Mouse (Mus musculus): ENCODE data around the gene Rapgef4.
"Not testable (repeated sequence)": the region's sequence is repeated elsewhere in the genome, so short reads cannot be mapped to it uniquely, and the experiment has no call there.

The Rapgef4 gene

GRCm38 (mm10) chr2:72117138-72118011 is 136.3 kb downstream of the Rapgef4 start:
- DNase-seq (ENCODE audit: low spot score) = no peak

GRCm38 (mm10) chr2:72120211-72120610 is 139.2 kb downstream of the Rapgef4 start:
- no peak for DNase-seq (ENCODE audit: low spot score)

GRCm38 (mm10) chr2:72122410-72123223 is 141.6 kb downstream of the Rapgef4 start:
- no peak for DNase-seq (ENCODE audit: low spot score)

GRCm38 (mm10) chr2:72123851-72124250 is 142.8 kb downstream of the Rapgef4 start:
- DNase-seq (ENCODE audit: low spot score) = no peak

DNA sequence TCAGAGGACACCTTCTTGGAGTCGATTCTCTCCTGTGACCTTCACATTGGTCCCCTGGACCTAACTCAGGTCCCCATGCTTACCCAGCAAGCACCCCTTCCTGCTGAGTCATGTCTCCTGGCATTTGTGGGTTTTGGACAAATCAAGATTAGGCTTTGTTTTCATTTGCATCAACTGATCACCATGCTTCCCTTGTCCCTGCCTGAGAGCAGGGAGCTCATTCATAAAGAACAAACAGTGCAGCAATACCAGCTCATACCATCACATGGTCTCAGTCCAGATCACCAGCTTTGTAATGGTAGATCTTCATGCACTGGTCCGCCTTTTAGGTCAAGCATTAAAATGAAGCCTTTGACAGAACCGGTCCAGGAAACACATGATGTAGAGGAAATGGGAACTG is 144.7 kb downstream of the Rapgef4 start:
- no peak for DNase-seq (ENCODE audit: low spot score)

GRCm38 (mm10) chr2:72126411-72126810 is 145.4 kb downstream of the Rapgef4 start:
- DNase-seq (ENCODE audit: low spot score) = no peak

GRCm38 (mm10) chr2:72129612-72130311 is 148.7 kb downstream of the Rapgef4 start:
- DNase-seq (ENCODE audit: low spot score) = no peak

GRCm38 (mm10) chr2:72132222-72132621 is 151.2 kb downstream of the Rapgef4 start:
- DNase-seq (ENCODE audit: low spot score) = no peak

GRCm38 (mm10) chr2:72136045-72136444 is 155.0 kb downstream of the Rapgef4 start:
- DNase-seq (ENCODE audit: low spot score) = no peak

DNA sequence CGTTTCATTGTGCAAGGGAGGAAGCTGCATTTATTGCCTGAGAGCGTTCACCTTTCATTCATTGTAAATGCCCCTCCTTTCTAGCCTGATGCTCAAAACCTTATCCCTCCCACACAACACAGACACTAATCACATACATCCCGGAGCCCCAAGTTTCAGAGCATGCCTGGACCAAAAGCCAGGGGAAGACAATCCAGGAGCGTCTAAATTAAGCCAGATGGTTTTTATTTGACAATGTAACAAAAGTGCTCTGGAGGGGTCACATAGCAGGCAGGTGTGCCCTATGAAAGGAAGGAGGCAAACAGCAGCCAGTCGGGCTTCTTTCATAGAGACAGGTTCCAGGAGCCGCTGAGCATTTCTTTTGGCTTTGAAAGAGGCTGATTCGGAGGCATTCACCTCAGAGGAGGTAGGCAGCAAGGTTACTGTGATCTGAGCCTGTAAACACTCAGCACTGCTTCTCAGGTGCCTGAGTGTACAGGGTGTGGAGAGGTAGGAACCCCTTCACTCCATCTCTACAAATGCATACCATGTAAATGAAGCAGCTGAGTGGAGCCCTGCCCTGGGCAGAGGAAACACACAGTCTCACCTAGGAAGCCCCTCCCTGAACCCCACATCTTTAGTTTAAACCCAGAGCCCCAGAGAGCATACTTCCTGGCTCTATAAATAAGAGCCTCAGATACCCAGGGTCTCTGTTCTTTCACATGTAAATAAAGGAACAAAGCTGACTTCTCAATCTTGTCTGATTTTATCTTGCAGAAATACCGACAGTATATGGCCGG is 155.6 kb downstream of the Rapgef4 start:
- DNase-seq (ENCODE audit: low spot score) = no peak

GRCm38 (mm10) chr2:72139863-72140845 is 159.1 kb downstream of the Rapgef4 start:
- DNase-seq (ENCODE audit: low spot score) = no peak

GRCm38 (mm10) chr2:72141091-72141490 is 160.1 kb downstream of the Rapgef4 start:
- no peak for DNase-seq (ENCODE audit: low spot score)

- DNase-seq (ENCODE audit: low spot score) = not testable (repeated sequence)
These were observed 160.7 kb downstream of the Rapgef4 start for GRCm38 (mm10) chr2:72141732-72142131.

GRCm38 (mm10) chr2:72143413-72143812 is 162.4 kb downstream of the Rapgef4 start:
- DNase-seq (ENCODE audit: low spot score) = no peak

DNA sequence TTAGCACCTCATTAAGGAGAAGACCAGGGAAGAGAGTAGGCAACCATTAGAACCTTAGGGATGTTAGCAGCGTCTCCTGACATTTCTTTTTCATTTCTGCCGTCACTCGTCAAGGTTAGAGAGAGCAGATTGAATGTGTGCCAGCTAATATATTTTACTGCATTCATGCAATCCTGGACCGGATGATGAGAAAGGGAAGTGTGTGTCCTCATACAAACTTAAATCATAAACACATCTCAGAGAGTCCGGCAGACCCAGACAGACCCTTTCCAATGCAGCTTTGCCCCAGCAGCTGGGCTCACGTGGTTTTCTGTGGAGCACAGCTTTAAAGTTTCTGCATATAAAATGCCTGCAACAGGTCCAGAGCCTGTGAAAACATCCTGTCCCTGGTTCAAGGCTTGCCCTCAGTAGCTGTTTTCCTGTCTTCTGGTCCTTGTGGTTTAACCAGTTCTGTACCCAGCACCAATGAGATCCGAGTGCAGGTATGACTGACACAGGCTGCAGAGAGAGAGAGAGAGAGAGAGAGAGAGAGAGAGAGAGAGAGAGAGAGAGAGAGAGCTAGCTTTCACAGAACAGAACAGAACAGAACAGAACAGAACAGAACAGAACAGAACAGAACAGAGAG is 163.6 kb downstream of the Rapgef4 start:
- DNase-seq (ENCODE audit: low spot score) = peak; percentile 28

GRCm38 (mm10) chr2:72145281-72145875 is 164.3 kb downstream of the Rapgef4 start:
- DNase-seq (ENCODE audit: low spot score) = peak; percentile 44

DNA sequence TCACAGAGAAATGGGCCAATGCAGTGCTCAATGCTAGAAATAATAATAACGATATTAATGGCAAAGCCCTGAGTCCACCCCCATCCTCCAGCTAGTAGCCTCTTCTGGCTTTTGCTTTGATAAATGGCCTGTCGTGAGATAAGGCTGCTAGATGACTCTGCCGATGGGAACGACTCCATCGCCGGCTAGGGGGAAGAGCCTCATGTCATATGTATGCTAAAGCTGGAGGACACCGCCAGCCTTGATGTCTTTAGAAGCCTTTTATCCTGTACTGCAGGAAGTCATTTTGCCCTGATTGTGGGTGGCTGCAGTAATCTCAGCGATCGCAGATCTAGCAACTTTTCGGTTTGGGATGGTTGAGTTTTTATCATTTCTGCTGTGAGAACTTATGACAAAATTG is 165.0 kb downstream of the Rapgef4 start:
- DNase-seq (ENCODE audit: low spot score) = peak; percentile 32

GRCm38 (mm10) chr2:72147246-72147645 is 166.2 kb downstream of the Rapgef4 start:
- DNase-seq (ENCODE audit: low spot score) = peak; percentile 30

DNA sequence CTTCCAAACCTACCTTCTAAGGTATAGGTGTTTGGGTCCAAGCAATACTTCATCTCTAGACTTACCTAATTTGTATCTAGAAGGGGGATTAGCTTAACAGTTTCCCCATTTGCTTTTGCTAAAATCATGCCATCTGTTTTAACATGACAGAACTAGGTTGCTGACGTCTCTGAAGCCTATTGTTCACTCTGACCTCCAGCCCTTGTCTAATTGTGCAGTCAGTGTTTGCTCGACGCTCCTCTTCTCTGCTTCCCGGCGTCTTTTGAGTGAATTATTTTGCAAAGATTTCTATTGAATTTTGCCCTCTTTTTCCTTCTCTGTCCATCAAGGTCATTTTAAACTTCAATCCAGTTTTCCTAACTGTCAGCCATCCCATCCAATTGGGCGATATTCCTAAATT is 166.7 kb downstream of the Rapgef4 start:
- DNase-seq (ENCODE audit: low spot score) = peak; percentile 12
